Mouse (Mus musculus) neural tube, embryonic 13.5 days (tissue): ENCODE results near the gene Pidd1. TPM values are rescaled to one million over a fixed set of nuclear protein-coding genes. Genes with fewer than 3 reads are reported as not detected.
"Not testable (repeated sequence)": the region's sequence is repeated elsewhere in the genome, so short reads cannot be mapped to it uniquely, and the experiment has no call there.

Experiments
- ATAC-seq: fragments of 200-750 bp; cut with Nextera tagmentation; 2 replicates; pipeline ENCODE4 v1.8.0; 2017; ENCODE audit warnings: low read depth, mild to moderate bottlenecking, moderate TSS enrichment, moderate library complexity
- H3K27ac ChIP-seq: fragments of 300-500 bp; sonication (generic); replicated peaks from 2 replicates; pipeline ENCODE4 v1.5.1; 2015; ENCODE audit warnings: moderate library complexity, mild to moderate bottlenecking, inconsistent platforms
- H3K27me3 ChIP-seq: fragments of 300-500 bp; sonication (generic); 2 replicates; pipeline ENCODE4 v1.6.1; 2015; ENCODE audit warnings: mild to moderate bottlenecking, inconsistent platforms
- H3K36me3 ChIP-seq: fragments of 300-500 bp; sonication (generic); 2 replicates; pipeline ENCODE4 v1.6.1; 2015; ENCODE audit warnings: mild to moderate bottlenecking, inconsistent platforms
- H3K4me1 ChIP-seq: fragments of 300-500 bp; sonication (generic); replicated peaks from 2 replicates; pipeline ENCODE4 v1.6.1; 2015; ENCODE audit warnings: inconsistent platforms
- H3K4me2 ChIP-seq: fragments of 300-500 bp; sonication (generic); 2 replicates; pipeline ENCODE4 v1.6.1; 2015; ENCODE audit warnings: inconsistent platforms, mild to moderate bottlenecking, moderate library complexity
- H3K4me3 ChIP-seq: fragments of 300-500 bp; sonication (generic); 2 replicates; pipeline ENCODE4 v1.5.1; 2015; ENCODE audit warnings: mild to moderate bottlenecking, inconsistent platforms
- H3K9ac ChIP-seq: fragments of 300-500 bp; sonication (generic); 2 replicates; pipeline ENCODE4 v1.6.1; 2015; ENCODE audit warnings: moderate library complexity, mild to moderate bottlenecking, inconsistent platforms
- H3K9me3 ChIP-seq: fragments of 300-500 bp; sonication (generic); 2 replicates; pipeline ENCODE4 v1.6.1; 2016; ENCODE audit warnings: inconsistent platforms
- WGBS: fragments of 180-500 bp; shearing (Covaris S2); methylation state at CpG from one replicate; pipeline ENCODE4 v1.1.7; 2015; 5-methylcytosine and 5-hydroxymethylcytosine counted together
- polyA plus RNA-seq: library from polyadenylated mRNA; unstranded; fragments of >200 nt; fragmentation: Nextera tagmentation; extraction: Ambion mirVana; gene quantifications from 2 replicates; pipeline ENCODE4 v1.2.1, GENCODE M21; 2015

Gene Pidd1
- polyA plus RNA-seq, 1 experiment from 2014 or later, result 3.9 TPM

DNA sequence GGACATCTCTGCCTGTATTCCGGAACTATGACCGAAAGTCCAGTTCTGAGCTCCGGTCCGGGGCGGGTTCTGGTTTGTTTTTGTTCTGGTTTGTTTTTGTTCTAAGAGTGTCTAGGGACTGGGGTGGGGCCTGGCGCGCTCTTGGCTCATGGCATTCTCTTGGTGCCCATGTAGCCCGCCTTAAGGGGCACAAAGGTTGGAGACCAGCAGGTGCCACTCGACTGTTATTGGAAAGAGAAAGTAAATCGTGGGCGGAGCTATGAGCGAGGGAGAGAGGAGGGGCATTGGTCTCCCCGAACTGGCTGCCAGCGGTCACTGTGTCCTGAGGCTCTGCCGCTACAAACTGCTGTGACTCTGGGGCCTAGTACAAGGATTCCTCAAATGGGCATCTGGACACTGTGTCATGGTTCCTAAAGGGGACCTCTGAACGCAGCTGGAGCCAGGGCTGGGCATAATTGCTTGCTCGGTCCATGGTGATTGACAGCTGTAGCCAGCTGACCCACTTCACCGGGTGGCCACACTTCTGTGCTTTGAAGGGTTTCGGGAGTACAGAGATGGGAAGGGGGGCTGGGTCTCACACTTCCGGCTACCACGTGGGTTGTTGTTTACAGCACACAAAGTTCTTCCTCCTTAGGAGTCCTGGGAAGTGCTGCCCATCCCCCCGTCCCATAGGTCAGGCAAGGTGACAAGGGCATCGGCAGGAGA is 11.9 kb upstream of the Pidd1 start:
- Histone ChIP-seq H3K27me3 (peaks cover 23% of the 10 kb centered on the region), H3K4me2 (peak overlapping the region; percentile 89), H3K9me3 (no peaks in the 10 kb centered on the region), H3K4me3 (peak overlapping the region; percentile 69), H3K36me3 (peaks cover 36% of the 10 kb centered on the region), H3K27ac (peak overlapping the region; percentile 71), H3K9ac (peak overlapping the region; percentile 83), H3K4me1 (peaks cover 24% of the 10 kb centered on the region)
- ATAC-seq, result peak; percentile 52; the same call in 1 of the 2 replicates
- WGBS, result under 1% methylated on average over 23 of the region's 23 CpGs

- Histone ChIP-seq H3K4me1 (peaks cover 24% of the 10 kb centered on the region), H3K27me3 (peaks cover 16% of the 10 kb centered on the region), H3K36me3 (peaks cover 39% of the 10 kb centered on the region), H3K9ac (peak within 1 kb of the TSS; percentile 83), H3K9me3 (no peaks in the 10 kb centered on the region), H3K4me2 (peak within 1 kb of the TSS; percentile 89), H3K27ac (peak within 1 kb of the TSS; percentile 71), H3K4me3 (peak within 1 kb of the TSS; percentile 69)
- under 1% methylated on average over 45 of the region's 45 CpGs for WGBS
- peak; percentile 79 for ATAC-seq
Observed at GRCm38 (mm10) chr7:141454967-141455551, 11.2 kb upstream of the Pidd1 start, which contains the start of gene Pnpla2. Pnpla2 (plus strand) TSS chr7:141455198.

DNA sequence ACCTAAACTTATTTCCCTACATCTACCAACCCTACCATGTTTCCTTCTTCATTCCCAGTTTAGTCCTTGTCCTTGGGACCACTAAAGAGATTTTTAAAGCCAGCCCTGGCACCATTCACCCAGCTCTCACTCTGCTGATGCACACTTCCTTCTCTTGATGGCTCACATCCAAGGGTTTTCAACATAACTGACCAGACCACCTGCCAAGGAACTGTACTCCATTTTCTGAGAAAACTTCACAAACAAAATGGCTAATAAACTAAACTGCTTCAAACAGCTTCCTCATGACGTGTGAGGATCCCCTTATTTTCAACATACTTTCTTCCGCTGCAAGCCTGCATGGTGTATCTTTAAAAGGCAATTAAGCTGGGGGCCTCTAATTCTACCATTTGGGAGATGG is 9.8 kb upstream of the Pidd1 start:
- no peak for ATAC-seq
- Histone ChIP-seq H3K9ac (no peak overlapping the region), H3K27ac (no peak overlapping the region), H3K9me3 (no peaks in the 10 kb centered on the region), H3K27me3 (0 out of 2 replicates have a peak, but pooled peaks cover 4% of the 10 kb centered on the region), H3K4me3 (no peak overlapping the region), H3K36me3 (peaks cover 39% of the 10 kb centered on the region), H3K4me1 (peaks cover 28% of the 10 kb centered on the region), H3K4me2 (no peak overlapping the region)
- 78% methylated on average over 2 of the region's 2 CpGs for WGBS

- Histone ChIP-seq H3K4me1 (peaks cover 37% of the 10 kb centered on the region), H3K36me3 (peaks cover 41% of the 10 kb centered on the region), H3K4me2 (no peak overlapping the region), H3K9me3 (no peaks in the 10 kb centered on the region), H3K4me3 (no peak overlapping the region), H3K9ac (no peak overlapping the region), H3K27me3 (no peaks in the 10 kb centered on the region), H3K27ac (no peak overlapping the region)
- ATAC-seq, result no peak
Observed at GRCm38 (mm10) chr7:141451928-141452327, 8.1 kb upstream of the Pidd1 start.

DNA sequence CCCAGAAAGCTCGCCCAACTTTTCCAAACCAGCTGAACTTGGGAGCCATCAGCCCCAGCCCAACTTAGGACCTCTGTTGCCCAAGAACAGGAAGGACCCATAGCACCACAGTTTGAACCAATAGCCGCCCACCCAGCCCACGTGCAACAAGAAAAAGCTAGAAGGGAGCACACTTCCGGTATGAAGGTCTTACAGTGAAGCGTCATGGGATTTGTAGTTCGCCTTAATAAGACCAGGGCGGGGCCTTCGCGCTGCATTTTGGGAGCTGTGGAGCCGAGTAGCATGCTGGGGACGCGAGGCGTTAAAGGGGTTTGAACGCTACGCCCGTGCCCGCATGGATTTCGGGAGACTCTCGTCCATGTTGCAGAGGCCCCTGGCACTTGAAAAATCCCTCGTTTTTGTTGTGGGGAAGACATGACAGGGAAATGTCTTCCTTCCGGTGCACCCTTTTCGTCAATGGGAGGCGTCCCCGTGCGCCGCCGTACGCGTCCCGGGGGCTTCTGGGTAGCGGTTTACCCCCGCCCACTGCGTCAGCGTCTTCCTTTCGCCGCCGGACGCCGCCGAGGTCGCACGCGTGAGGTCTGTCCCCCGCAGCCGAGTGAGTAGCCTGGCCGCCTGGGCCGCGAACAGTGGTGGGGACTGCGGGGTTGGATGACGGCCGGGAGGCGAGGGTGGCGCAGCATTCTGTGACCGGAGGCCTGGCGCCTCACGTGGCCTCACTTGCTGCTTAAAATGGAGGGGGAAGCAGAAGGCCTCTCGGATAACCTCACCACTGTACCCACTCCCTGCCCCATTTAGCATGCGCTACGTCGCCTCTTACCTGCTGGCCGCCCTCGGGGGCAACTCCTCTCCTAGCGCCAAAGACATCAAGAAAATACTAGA is 3.5 kb upstream of the Pidd1 start, which contains the start of gene Rplp2:
Gene Rplp2, plus strand, starts transcription at position 261 of the 882 bp plus-strand sequence.
- WGBS, result under 1% methylated on average over 63 of the region's 63 CpGs
- Histone ChIP-seq H3K9me3 (no peaks in the 10 kb centered on the region), H3K4me3 (peak within 1 kb of the TSS; percentile 81), H3K4me1 (peaks cover 33% of the 10 kb centered on the region), H3K27me3 (no peaks in the 10 kb centered on the region), H3K36me3 (peaks cover 40% of the 10 kb centered on the region), H3K27ac (peak within 1 kb of the TSS; percentile 95), H3K9ac (peak within 1 kb of the TSS; percentile 95), H3K4me2 (peak within 1 kb of the TSS; percentile 88)
- peak; percentile 94 for ATAC-seq

DNA sequence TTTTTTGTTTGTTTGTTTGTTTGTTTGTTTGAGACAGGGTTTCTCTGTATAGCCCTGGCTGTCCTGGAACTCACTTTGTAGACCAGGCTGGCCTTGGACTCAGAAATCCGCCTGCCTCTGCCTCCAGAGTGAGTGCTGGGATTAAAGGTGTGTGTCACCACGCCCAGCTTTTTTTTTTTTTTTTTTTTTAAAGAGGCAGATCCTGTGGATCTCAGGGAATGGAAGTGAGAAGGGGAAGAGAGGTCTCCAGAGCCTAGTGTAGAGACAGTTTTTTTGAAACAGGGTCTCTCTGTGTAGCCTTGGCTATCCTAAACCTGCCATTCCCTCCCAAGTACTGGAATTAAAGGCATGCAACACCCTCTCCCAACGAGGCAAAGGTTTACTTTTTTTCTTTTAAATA is 2.5 kb upstream of the Pidd1 start:
- H3K4me3 ChIP-seq, H3K27me3 ChIP-seq, H3K27ac ChIP-seq, ATAC-seq, H3K9ac ChIP-seq, H3K9me3 ChIP-seq: not testable (repeated sequence)
- WGBS, result 86% methylated on average over 3 of the region's 3 CpGs
- Histone ChIP-seq H3K4me2 (peak overlapping the region; percentile 88; the same call in 1 of the 2 replicates), H3K36me3 (peaks cover 30% of the 10 kb centered on the region), H3K4me1 (peaks cover 42% of the 10 kb centered on the region)

DNA sequence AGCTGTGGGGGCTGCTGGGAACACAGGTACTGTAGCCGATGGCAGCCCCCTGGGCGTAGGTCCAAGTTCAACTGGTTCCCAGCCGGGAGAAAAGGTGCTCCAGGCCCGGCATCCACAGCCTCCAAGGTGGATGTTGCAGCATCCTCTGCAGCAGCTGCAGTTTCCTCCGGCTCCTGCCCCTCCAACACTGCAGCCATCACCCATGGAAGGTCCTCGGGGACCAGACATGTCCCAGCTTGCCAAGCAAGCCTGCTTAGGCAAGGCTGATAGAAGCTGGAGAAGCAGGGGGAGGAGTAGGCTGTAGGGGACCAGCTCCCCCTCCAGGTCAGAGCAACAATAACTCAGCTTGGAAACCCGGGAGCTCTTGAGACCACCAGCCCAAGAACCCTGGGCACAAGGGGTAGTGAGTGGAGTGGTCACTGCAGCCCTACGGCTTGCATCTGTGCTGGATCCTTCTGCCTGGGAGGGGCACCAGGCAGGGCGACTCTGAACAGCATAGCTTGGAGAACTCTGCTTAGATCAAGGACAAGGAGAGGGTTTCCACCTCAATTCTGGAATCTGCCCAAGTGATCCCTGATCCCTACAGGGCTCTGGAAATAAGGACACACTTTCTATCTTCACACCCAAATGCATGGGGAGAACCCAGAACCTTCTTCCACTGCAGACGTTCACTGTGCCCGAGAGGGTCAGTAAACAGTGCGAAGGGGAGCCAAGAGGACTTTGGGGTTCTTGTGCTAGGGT is 574 bp downstream of the Pidd1 start:
- WGBS, result 23% methylated on average over 12 of the region's 12 CpGs

GRCm38 (mm10) chr7:141442199-141442598 is 1.6 kb downstream of the Pidd1 start:
- H3K4me1 ChIP-seq, result peaks cover 42% of the 10 kb centered on the region
- no peaks in the 10 kb centered on the region for H3K9me3 ChIP-seq
- no peaks in the 10 kb centered on the region; the same call in 1 of the 2 replicates for H3K36me3 ChIP-seq
- WGBS, result 95% methylated on average over 13 of the region's 13 CpGs
- no peak overlapping the region for H3K4me3 ChIP-seq
- no peak overlapping the region for H3K27ac ChIP-seq
- H3K4me2 ChIP-seq, result peak overlapping the region; percentile 67; the same call in 1 of the 2 replicates
- no peaks in the 10 kb centered on the region for H3K27me3 ChIP-seq
- H3K9ac ChIP-seq, result peak overlapping the region; percentile 62; the same call in 1 of the 2 replicates
- ATAC-seq, result no peak

More for the DNA sequence above, 574 bp downstream of the Pidd1 start:
- Histone ChIP-seq H3K9me3 (no peaks in the 10 kb centered on the region), H3K27ac (no peak overlapping the region), H3K9ac (peak overlapping the region; percentile 62), H3K4me1 (peaks cover 41% of the 10 kb centered on the region), H3K4me3 (peak overlapping the region; percentile 37), H3K4me2 (peak overlapping the region; percentile 67), H3K27me3 (no peaks in the 10 kb centered on the region), H3K36me3 (no peaks in the 10 kb centered on the region; the same call in 1 of the 2 replicates)
- ATAC-seq, result no peak

- Histone ChIP-seq H3K4me1 (peaks cover 49% of the 10 kb centered on the region), H3K4me3 (no peak overlapping the region), H3K9ac (0 out of 2 replicates have a peak overlapping the region, but pooled peaks have one; percentile 5), H3K4me2 (no peak overlapping the region), H3K27ac (no peak overlapping the region), H3K36me3 (no peaks in the 10 kb centered on the region; the same call in 1 of the 2 replicates), H3K9me3 (no peaks in the 10 kb centered on the region), H3K27me3 (no peaks in the 10 kb centered on the region)
- WGBS, result 89% methylated on average over 9 of the region's 9 CpGs
- no peak for ATAC-seq
Observed at GRCm38 (mm10) chr7:141441460-141441859, 2.4 kb downstream of the Pidd1 start.

DNA sequence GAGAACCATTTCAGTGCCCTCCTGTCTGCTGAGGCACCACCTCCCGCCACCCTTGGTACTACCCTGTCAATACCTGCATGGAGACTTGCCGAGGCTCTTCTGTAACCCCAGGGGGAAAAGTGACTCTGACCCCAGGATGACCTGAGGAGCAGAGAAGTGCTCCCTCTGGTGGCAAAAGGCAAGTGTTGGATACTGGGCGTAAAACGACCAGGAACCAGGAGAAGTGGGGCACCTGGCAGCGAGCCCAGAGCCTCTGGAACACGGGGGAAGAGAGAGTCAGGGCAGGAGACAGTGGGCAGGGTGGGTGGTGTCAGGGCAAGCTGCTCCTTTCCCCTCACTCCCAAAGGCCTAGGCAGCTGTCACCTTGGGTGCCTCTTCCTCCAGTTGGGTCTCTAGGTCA is 3.2 kb downstream of the Pidd1 start:
- no peak overlapping the region for H3K4me3 ChIP-seq
- H3K36me3 ChIP-seq, result no peaks in the 10 kb centered on the region; the same call in 1 of the 2 replicates
- H3K9ac ChIP-seq, result peak overlapping the region; percentile 26; the same call in 1 of the 2 replicates
- ATAC-seq, result no peak
- no peak overlapping the region for H3K27ac ChIP-seq
- peaks cover 58% of the 10 kb centered on the region for H3K4me1 ChIP-seq
- no peaks in the 10 kb centered on the region for H3K9me3 ChIP-seq
- no peak overlapping the region for H3K4me2 ChIP-seq
- no peaks in the 10 kb centered on the region for H3K27me3 ChIP-seq
- WGBS, result 24% methylated on average over 6 of the region's 6 CpGs

DNA sequence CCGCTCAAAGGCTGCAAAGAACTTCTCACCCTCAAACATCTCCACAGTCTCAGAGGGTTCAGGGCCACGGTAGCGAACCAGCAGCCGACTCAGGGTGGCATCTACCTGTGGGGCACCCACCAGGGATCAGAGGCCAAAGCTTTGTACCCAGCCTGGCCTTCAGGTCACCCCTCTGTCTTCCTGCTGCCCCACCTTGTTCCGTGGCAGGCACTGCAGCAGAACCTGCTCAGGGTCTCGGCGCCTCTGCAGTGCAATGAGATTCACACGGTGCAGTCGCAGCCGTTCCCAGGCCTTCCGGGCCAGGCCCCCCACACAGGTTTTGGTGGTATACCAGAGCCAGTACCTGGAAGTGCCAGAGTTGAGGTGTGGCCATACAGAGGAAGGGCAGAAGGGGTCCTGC is 4.0 kb downstream of the Pidd1 start:
- Histone ChIP-seq H3K9me3 (no peaks in the 10 kb centered on the region), H3K4me2 (no peak overlapping the region), H3K27me3 (no peaks in the 10 kb centered on the region), H3K4me3 (no peak overlapping the region), H3K36me3 (no peaks in the 10 kb centered on the region; the same call in 1 of the 2 replicates), H3K9ac (no peak overlapping the region), H3K4me1 (peaks cover 66% of the 10 kb centered on the region), H3K27ac (no peak overlapping the region)
- 97% methylated on average over 11 of the region's 11 CpGs for WGBS
- no peak for ATAC-seq
